Mouse (Mus musculus) spleen, adult 2 months (tissue): ENCODE results near the gene Commd4.

Source experiments
- CTCF ChIP-seq: fragments of 200-500 bp; IDR thresholded peaks from 2 replicates; pipeline ENCODE4 v1.5.1; 2011; ENCODE audit warnings: mild to moderate bottlenecking, inconsistent platforms; ENCODE audit not compliant: insufficient read depth, insufficient read length, insufficient replicate concordance; ENCODE audit errors: extremely low read depth
- POLR2A ChIP-seq: fragments of 200-500 bp; IDR thresholded peaks from 2 replicates; pipeline ENCODE4 v1.6.1; 2011; ENCODE audit warnings: low read depth, low read length, inconsistent platforms

DNA sequence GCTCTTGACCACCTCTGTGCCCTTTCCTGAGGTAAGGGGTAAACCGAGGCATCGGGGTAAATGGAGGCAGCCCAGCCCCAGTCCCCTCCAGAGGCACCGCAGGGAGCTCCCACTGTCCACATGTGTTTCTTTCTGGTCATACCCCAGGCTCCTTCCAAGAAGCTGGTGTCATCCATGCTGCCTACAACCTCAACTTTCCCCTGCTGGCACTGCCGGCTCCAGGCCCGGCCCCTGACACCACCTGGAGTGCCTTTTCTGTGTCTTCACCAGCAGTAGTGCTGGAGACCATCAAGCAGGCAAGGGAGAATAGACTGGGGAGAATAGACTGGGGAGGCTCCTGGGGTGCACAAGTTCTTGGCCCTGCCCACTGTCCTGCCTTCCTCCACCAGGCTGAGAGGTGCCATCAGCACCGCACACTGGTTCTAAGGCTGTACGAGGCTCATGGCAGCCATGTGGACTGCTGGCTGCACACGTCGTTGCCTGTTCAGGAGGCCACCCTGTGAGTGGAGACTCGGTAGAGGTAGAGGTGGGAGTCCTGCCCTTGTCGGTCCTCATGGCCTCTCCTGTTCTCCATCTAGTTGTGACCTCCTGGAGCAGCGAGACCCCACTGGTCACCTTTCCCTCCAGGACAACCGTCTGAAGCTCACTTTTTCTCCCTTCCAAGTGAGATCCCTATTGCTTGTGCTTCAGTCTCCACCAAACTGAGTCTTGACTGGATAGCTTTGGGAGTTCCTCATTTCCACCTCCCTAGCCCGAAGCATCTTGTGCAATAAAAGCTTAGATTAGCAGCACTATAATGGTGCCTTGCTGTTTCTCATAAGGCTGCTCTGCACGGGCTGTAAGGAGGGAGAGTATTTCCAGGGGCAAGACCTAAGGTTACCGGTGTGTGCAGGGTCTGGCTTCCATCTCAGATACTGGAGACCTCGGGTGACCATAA is 16.4 kb downstream of the Commd4 start:
- TF ChIP-seq CTCF (no peak), POLR2A (no peak)
